Mouse (Mus musculus) liver, embryonic 14.5 days (tissue): ENCODE results near the gene Med24.

Experiments used
- CTCF ChIP-seq: IDR thresholded peaks from 2 replicates; pipeline ENCODE4 v1.5.1; 2016; ENCODE audit warnings: antibody characterized with exemption, low read depth, control low read depth
- EP300 ChIP-seq: IDR thresholded peaks from 2 replicates; pipeline ENCODE4 v1.6.1; 2016; ENCODE audit warnings: antibody characterized with exemption, low read depth

DNA sequence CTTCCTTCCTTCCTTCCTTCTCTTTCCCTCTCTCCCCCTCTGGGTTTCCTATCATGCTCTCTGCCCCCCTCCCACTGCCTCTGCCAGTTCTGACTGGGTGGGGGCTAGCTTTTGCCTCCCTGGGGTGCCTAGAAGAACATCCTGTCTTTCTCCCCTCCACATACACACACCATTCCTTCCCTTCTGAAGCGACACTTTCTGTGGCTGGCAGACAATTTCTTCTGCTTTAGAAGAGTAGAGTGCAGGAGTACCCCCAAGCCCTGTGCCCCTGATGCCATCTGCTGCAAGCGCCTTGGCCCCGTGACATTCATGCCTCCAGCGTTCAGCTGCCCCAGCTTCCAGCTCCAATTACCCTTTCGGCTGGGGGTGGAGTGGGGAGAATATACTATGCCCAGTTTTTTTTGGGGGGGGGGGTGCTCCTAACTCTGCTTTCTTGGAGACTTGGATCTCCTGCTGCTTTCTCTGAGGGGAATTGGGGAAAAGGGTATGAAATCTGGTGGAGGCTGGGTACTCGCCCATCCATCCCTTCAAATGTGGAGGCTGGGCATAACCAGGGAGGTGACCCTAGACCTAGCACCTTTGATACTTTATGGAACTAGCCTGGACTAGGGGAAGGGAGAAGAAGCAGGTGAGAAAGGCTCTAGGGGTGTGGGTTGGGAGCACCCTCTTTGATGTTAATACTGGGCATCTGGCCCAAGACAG is 18.7 kb upstream of the Med24 start:
- TF ChIP-seq CTCF (no peak), EP300 (no peak)
